Mouse (Mus musculus) colon, adult 2 months (tissue): ENCODE measurements around the gene Olfr470. TPM values are rescaled to one million over a fixed set of nuclear protein-coding genes. Genes with fewer than 3 reads are reported as not detected.

ENCODE experiments used
- polyA plus RNA-seq: library from polyadenylated mRNA; depleted of rRNA; stranded (reverse); fragments of >200 nt; gene quantifications from 2 replicates; pipeline ENCODE4 v1.2.3, GENCODE M21; 2012; rRNA removed

Olfr470 gene
- not detected in 2 replicates for polyA plus RNA-seq

DNA sequence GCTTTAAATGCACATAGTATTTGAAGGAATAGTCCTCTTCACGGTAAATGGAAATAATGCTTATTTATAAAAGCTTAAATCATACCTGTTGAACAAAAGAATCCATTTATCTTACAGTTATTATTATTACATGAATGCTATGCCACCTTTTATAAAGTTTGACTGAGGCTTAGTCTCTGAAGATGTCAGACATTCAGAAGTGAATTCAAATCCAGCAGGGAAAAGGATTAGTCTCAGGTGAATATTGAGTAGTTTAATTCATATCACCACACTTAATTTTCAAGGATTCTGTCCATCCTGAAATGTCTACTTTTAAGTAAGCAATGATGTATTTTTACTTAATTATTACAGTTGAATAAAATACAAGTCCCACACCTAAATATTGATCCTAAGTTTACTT lies at the start of gene Olfr470:
TSS of gene Olfr470 (minus strand) at position 101 of the 400 bp plus-strand sequence.

DNA sequence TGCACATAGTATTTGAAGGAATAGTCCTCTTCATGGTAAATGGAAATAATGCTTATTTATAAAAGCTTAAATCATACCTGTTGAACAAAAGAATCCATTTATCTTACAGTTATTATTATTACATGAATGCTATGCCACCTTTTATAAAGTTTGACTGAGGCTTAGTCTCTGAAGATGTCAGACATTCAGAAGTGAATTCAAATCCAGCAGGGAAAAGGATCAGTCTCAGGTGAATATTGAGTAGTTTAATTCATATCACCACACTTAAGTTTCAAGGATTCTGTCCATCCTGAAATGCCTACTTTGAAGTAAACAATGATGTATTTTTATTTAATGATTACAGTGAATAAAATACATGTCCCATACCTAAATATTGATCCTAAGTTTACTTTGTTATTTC lies 21.8 kb downstream of the Olfr470 start, which contains the start of gene Olfr469:
TSS of gene Olfr469 (minus strand) at position 101 of the 400 bp plus-strand sequence.

DNA sequence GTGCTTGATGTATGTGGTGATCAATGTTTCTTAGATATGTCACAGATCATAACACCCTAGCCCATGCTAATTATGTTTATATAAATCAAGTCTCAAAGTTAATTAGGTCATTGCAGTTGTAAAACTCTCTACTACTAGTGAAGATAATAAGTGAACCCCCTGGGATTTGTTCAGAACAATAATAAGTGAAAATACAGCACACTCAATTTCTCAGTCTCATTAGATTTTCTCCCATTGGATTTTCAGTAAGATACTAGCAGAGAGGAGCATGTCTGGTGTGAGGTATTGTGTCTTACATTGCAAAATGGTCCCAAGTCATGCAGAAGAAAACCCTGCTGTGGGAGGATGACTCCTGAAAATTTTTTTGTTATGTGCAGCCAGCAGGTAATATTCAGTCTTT lies 35.3 kb downstream of the Olfr470 start, which contains the start of gene Olfr467:
TSS of gene Olfr467 (plus strand) at position 301 of the 400 bp plus-strand sequence.

DNA sequence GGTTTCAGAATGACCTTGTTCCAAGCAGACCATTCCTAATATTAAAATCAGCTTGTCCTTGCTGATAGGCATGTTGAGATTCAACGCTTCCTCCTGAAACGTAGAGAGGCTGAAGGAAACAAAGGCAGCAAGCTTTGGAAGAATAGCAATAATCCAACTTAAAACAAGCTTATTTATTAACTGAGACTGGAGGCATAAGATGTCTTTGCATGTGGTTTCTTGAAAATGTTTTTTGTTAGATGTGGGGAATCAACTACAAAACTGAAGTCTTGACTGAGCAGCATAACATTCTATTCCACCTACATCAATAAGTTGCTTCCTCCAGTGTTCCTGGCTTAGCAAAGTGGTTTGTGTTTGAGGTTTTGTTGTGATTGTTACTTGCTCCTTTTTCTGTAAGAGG lies 46.2 kb downstream of the Olfr470 start, which contains the start of gene Ovch2:
TSS of gene Ovch2 (minus strand) at position 101 of the 400 bp plus-strand sequence.

Other genes starting within 250 kb of the Olfr470 start
- gene 5330417H12Rik, start 222.3 kb downstream of the Olfr470 start, polyA plus RNA-seq: not detected in 2 replicates
- not detected in 2 replicates for gene Cyb5r2, start 89.5 kb downstream of the Olfr470 start, polyA plus RNA-seq
- not detected in 2 replicates for gene Ovch2, start 46.3 kb downstream of the Olfr470 start, polyA plus RNA-seq
- gene Olfr467, start 35.2 kb downstream of the Olfr470 start, polyA plus RNA-seq: not detected in 2 replicates
- not detected in 2 replicates for gene Olfr469, start 21.9 kb downstream of the Olfr470 start, polyA plus RNA-seq
- gene Olfr472, start 50.4 kb upstream of the Olfr470 start, polyA plus RNA-seq: not detected in 2 replicates
- gene Olfr473, start 83.0 kb upstream of the Olfr470 start, polyA plus RNA-seq: not detected in 2 replicates
- not detected in 2 replicates for gene Olfr474, start 107.2 kb upstream of the Olfr470 start, polyA plus RNA-seq
- gene Olfr476, start 117.3 kb upstream of the Olfr470 start, polyA plus RNA-seq: not detected in 2 replicates
- gene Olfr477, start 139.2 kb upstream of the Olfr470 start, polyA plus RNA-seq: not detected in 2 replicates
- gene Olfr478, start 186.5 kb upstream of the Olfr470 start, polyA plus RNA-seq: not detected in 2 replicates
- not detected in 2 replicates for gene Olfr479, start 203.2 kb upstream of the Olfr470 start, polyA plus RNA-seq
- gene Olfr480, start 219.9 kb upstream of the Olfr470 start, polyA plus RNA-seq: not detected in 2 replicates
- not detected in 2 replicates for gene Olfr481, start 232.4 kb upstream of the Olfr470 start, polyA plus RNA-seq